Mouse (Mus musculus) megakaryocyte, embryonic 14.5 days (primary cell): ENCODE measurements around the gene Hist1h1d.

Experiments
- FLI1 ChIP-seq: IDR thresholded peaks from 2 replicates; pipeline ENCODE4 v1.6.1; 2012; ENCODE audit warnings: low read length, inconsistent platforms, mixed read lengths
- GATA1 ChIP-seq: IDR thresholded peaks from 3 replicates; pipeline ENCODE4 v1.6.1; 2012; ENCODE audit warnings: mixed read lengths, low read length, inconsistent platforms, borderline replicate concordance

DNA sequence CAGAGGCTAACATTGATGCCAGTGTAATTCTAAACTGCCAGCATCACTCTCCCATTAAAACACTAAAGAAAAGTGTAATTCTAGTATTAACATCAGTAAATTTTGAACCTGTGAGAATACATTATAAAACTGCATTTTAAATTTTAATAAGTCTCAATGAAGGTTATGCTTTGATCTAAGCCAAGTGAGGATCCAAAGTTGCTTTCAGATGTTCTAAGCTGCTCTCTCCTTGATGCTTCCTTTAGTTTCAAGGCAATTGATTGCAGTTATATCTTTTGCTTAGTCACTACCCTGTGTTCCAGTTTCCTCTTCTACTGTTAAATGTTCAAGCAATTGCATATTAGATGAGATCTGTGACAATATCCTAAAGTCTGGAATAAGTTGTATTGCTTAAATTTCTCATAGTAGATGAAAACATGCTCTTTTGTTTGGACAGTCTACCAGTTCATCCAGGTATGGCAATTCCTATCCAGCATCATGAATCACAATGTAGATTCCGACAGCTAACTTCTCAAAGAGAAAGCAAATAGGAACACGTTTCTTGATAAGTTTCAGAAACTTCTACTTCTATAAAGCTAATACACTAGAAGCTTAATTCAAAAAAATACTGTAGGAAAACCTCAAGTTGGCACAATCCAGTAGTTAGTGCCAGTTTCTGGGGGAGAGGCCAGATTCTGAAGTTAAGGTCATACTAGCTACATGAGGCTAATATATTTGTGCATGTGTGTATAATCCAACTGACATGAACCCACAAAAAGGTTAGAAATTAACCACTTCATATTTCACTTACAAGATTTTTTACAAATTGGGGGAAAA, 19.4 kb downstream of the Hist1h1d start:
- TF ChIP-seq GATA1, result no peak
- no peak for TF ChIP-seq FLI1
